Mouse (Mus musculus): ENCODE data around the gene Vmn1r80. TPM values are rescaled to one million over a fixed set of nuclear protein-coding genes. Genes with fewer than 3 reads are reported as not detected.
"Not testable (repeated sequence)": the region's sequence is repeated elsewhere in the genome, so short reads cannot be mapped to it uniquely, and the experiment has no call there.

The Vmn1r80 gene
- polyA plus RNA-seq (2012; rRNA removed) = not detected in 2 replicates

- no peak for DNase-seq (ENCODE audit: low read depth)
These were observed at the start of gene Vmn1r80 for GRCm38 (mm10) chr7:12188986-12189385. Vmn1r80 (plus strand) TSS chr7:12189286.

- DNase-seq (ENCODE audit: low read depth) = no peak
These were observed 39.1 kb upstream of the Vmn1r80 start, which contains the start of gene Vmn1r78 for GRCm38 (mm10) chr7:12149957-12150356. Vmn1r78 (plus strand) TSS chr7:12150257.

GRCm38 (mm10) chr7:12156463-12156862 is 32.6 kb upstream of the Vmn1r80 start:
- not testable (repeated sequence) for DNase-seq (ENCODE audit: low read depth)

- DNase-seq (ENCODE audit: low read depth) = not testable (repeated sequence)
These were observed 18.1 kb upstream of the Vmn1r80 start, which contains the start of gene Vmn1r79 for GRCm38 (mm10) chr7:12170979-12171378. Vmn1r79 (plus strand) TSS chr7:12171279.

- DNase-seq (ENCODE audit: low read depth) = not testable (repeated sequence)
These were observed 16.2 kb upstream of the Vmn1r80 start for GRCm38 (mm10) chr7:12172926-12173325.

GRCm38 (mm10) chr7:12204141-12204540 is 15.1 kb downstream of the Vmn1r80 start:
- no peak for DNase-seq (ENCODE audit: low read depth)

Other genes starting within 250 kb of the Vmn1r80 start
- gene Vmn1r77, start 152.5 kb upstream of the Vmn1r80 start, polyA plus RNA-seq (2012; rRNA removed) = not detected in 2 replicates
- gene Vmn1r78, start 39.0 kb upstream of the Vmn1r80 start, polyA plus RNA-seq (2012; rRNA removed) = not detected in 2 replicates
- gene Vmn1r79, start 18.0 kb upstream of the Vmn1r80 start, polyA plus RNA-seq (2012; rRNA removed) = not detected in 2 replicates
- gene Vmn1r81, start 79.0 kb downstream of the Vmn1r80 start, polyA plus RNA-seq (2012; rRNA removed) = not detected in 2 replicates
- not detected in 2 replicates for gene Vmn1r82, start 111.1 kb downstream of the Vmn1r80 start, polyA plus RNA-seq (2012; rRNA removed)
- not detected in 2 replicates for gene Vmn1r83, start 140.2 kb downstream of the Vmn1r80 start, polyA plus RNA-seq (2012; rRNA removed)
- not detected in 2 replicates for gene Vmn1r84, start 180.0 kb downstream of the Vmn1r80 start, polyA plus RNA-seq (2012; rRNA removed)
- gene Zfp551, start 233.5 kb downstream of the Vmn1r80 start, polyA plus RNA-seq (2012; rRNA removed) = 1.2 and 1.5 TPM in 2 replicates